Mouse (Mus musculus) spleen, adult 12 weeks (tissue): Measurements from ENCODE around the gene Zfp462.
"Not testable (repeated sequence)": the region's sequence is repeated elsewhere in the genome, so short reads cannot be mapped to it uniquely, and the experiment has no call there.

ENCODE experiments used
- DNase-seq: peaks from one replicate; pipeline ENCODE4 v3.0.0; 2022; ENCODE audit warnings: low spot score

Gene Zfp462

GRCm38 (mm10) chr4:54944921-54945430, at the start of gene Zfp462:
TSS of gene Zfp462 (plus strand) at chr4:54945048.
- no peak for DNase-seq

GRCm38 (mm10) chr4:54896017-54896416, 48.8 kb upstream of the Zfp462 start:
- no peak for DNase-seq

- no peak for DNase-seq
Observed at GRCm38 (mm10) chr4:54904641-54905040, 40.2 kb upstream of the Zfp462 start.

GRCm38 (mm10) chr4:54905399-54905953, 39.4 kb upstream of the Zfp462 start:
- DNase-seq, result no peak

- DNase-seq, result no peak
Observed at GRCm38 (mm10) chr4:54910300-54910699, 34.5 kb upstream of the Zfp462 start.

GRCm38 (mm10) chr4:54918276-54918675, 26.6 kb upstream of the Zfp462 start:
- DNase-seq, result no peak

GRCm38 (mm10) chr4:54923386-54923785, 21.5 kb upstream of the Zfp462 start:
- DNase-seq, result no peak

GRCm38 (mm10) chr4:54924306-54924705, 20.5 kb upstream of the Zfp462 start:
- no peak for DNase-seq

GRCm38 (mm10) chr4:54926456-54926855, 18.4 kb upstream of the Zfp462 start:
- not testable (repeated sequence) for DNase-seq

- DNase-seq, result not testable (repeated sequence)
Observed at GRCm38 (mm10) chr4:54927321-54928062, 17.4 kb upstream of the Zfp462 start.

- DNase-seq, result no peak
Observed at GRCm38 (mm10) chr4:54929686-54930085, 15.2 kb upstream of the Zfp462 start.

- no peak for DNase-seq
Observed at GRCm38 (mm10) chr4:54932668-54933067, 12.2 kb upstream of the Zfp462 start.

- DNase-seq, result no peak
Observed at GRCm38 (mm10) chr4:54937161-54937560, 7.7 kb upstream of the Zfp462 start.

GRCm38 (mm10) chr4:54945603-54946445, 976 bp downstream of the Zfp462 start:
- no peak for DNase-seq

- DNase-seq, result no peak
Observed at GRCm38 (mm10) chr4:54946662-54947055, 1.8 kb downstream of the Zfp462 start.

GRCm38 (mm10) chr4:54947056-54947990, 2.5 kb downstream of the Zfp462 start:
- DNase-seq, result no peak

GRCm38 (mm10) chr4:54947991-54948615, 3.3 kb downstream of the Zfp462 start:
- DNase-seq, result no peak

- DNase-seq, result no peak
Observed at GRCm38 (mm10) chr4:54948616-54949560, 4.0 kb downstream of the Zfp462 start.

- no peak for DNase-seq
Observed at GRCm38 (mm10) chr4:54949561-54949940, 4.7 kb downstream of the Zfp462 start.

- DNase-seq, result no peak
Observed at GRCm38 (mm10) chr4:54950136-54950535, 5.3 kb downstream of the Zfp462 start.
